Mouse (Mus musculus) urinary bladder, adult 2 months (tissue): ENCODE results near the gene Cyb5r3. TPM values are rescaled to one million over a fixed set of nuclear protein-coding genes. Genes with fewer than 3 reads are reported as not detected.

Experiments
- DNase-seq: peaks from one replicate; pipeline ENCODE4 v3.0.0; 2022; ENCODE audit warnings: low spot score
- polyA plus RNA-seq: library from polyadenylated mRNA; depleted of rRNA; stranded (reverse); fragments of >200 nt; gene quantifications from 2 replicates; pipeline ENCODE4 v1.2.3, GENCODE M21; 2012

Gene Cyb5r3
- polyA plus RNA-seq, 1 experiment = 131 TPM

DNA sequence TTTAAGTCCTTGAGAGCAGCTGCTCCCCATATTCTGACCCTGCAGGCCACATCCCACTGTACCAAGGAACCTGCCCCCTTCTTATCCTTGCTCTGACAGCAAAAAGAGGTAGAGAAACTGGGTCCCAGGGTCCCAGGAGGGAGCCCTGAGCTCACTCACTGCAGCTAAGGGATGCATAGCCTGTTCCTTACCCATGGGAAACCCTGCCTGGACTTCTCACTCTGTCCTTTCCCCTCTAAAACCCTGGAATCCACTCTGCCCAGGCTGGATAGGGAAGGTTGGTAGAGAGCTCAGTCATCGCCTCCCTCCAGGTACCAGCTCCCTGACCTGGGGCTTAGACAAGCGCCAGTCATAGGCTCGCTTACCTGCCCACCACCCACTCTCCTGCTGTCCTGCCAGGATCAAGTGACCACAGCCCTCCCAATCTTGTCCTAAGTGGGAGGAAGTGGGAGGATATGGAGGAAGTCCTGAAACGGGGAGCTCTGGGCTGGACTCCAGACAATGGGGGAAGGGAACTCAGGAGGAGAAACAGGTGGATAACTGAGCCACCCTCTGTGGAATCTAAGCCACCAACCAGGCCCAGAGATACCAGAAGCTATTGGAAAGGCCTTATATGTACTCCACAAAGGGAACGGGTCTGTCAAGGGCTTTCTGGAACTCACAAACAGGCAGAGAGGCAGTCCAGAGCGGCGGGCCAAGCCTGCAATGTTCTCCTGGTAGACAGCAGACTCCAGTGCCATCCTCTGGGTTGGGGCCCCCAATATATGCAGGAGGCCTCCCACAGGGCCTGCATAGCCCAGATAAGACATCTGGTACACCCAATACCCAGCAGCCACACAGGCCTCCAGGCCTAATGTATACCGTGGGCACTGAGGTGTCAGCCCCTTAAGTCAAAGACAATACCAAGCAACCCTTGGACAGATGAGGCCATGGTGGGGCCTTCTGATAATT lies 2.3 kb downstream of the Cyb5r3 start:
- peak; percentile 25 for DNase-seq

DNA sequence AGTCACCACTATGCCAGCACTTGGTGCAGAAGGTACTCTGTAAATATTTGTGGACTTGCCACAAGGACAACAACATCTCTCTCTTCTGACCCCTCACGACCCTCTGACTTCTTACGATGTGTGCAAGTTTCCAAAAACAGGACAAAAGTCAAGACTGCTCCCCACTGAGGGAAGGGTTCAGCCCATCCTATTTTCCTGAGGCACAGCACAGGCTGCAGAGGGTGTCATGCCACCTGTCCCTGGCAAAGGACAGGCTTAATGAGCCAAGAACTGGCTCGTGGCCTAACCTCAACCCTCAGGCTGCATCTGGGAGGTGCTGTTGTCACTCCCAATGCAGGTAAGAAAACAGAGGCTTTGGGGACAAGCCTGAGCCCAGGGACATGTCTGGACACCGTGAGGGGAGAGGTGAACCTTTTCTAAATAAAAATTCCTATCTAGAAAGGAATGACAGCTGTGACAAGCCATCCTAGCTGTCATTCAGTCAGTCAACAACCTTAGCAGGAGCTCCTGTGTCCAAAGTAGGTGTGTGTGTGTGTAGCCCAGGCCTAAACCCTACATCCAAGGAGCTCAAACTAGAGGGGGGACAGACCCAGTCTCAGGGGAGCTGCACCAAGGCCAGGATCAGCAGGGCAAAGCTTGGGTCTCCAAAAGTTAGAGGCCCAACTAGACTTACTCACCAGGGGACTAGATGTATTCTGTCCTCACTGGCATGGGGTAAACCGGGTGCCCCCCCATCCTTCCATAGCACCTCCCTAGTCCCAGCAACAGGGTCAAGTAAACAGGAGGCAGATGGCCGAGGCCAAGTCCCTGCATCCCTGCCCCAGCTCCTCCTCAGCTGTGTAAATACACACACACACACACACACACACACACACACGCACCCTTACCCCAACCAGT lies 3.3 kb downstream of the Cyb5r3 start:
- DNase-seq = peak; percentile 21

DNA sequence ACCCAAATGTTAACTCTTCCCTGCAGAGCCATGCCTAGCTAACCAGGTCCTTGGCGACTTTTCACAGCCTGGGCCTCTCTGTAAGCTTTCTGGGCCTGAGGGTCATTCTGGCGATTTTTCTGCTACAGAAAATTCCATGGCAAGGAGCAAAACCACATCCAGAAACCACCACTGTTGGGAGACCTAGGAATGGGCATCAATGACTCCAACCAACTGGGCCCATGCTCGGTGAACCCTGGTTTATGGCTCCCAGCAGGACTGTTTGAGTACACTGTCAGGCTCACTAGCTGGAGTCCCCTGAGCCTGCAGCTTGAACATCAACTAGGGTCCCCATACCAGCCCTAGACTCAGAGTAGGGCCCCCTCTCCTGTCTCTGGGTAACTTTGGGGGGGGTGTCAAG lies 4.1 kb downstream of the Cyb5r3 start:
- DNase-seq = peak; percentile 19

GRCm38 (mm10) chr15:83167550-83168065 lies 4.8 kb downstream of the Cyb5r3 start:
- no peak for DNase-seq

GRCm38 (mm10) chr15:83167126-83167525 lies 5.3 kb downstream of the Cyb5r3 start:
- DNase-seq = peak; percentile 44

DNA sequence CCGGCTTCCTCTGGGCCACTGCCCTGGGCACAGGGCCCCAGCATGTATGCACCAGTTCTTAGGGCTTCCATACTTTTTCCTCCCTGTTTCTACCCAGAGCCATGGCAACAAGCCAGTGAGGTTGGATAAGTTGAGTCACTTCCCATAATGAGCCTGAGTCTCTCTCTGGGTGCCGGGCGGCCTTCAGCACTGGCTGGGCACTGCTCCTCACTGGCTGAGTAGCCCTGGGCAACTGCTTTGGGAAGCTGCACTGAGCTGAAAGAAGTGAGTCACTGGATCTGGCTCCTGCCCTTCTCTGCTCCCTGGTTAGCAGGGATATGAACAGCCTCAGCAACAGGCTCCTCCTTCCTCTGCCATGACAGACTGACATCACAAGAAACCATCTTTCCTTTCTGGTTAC lies 5.8 kb downstream of the Cyb5r3 start:
- peak; percentile 46 for DNase-seq

DNA sequence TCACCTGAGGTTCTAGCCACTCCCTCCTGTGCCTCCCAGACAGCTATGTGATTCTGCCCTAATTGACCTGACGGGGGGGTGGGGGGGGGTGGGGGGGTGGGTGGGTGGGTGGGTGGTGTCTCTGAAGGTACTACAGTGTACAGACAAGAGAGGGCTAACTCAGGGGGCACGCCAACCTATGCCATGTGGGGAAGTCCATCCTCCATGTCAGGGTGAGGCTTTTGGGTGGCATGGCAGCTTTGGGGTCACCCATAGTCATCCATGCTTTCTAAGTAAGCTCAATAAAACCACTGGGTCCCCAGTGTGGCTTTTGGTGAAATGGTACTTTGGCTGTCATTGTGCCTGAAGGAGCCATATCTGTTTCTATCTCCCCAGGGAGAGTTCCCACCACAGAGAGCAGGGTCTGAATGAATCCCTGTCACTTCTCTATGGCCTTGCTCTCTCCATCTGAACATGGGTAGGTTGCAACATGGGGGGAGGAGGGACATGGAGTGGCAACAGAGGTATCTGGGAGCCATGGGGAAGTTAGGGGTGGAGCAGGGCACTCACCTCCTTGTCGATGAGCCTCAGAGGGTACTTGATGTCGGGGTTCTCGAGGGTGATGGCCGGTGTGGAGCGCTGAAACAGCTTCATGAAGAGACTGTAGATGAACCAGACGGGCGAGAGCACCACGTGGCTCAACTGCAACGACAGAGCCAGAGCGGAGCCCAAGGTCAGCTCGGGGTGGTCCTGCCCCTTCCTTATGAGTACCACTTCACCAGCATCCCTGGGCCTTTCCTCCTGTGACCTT lies 6.7 kb downstream of the Cyb5r3 start:
- peak; percentile 22 for DNase-seq

GRCm38 (mm10) chr15:83164971-83165471 lies 7.4 kb downstream of the Cyb5r3 start:
- peak; percentile 26 for DNase-seq

DNA sequence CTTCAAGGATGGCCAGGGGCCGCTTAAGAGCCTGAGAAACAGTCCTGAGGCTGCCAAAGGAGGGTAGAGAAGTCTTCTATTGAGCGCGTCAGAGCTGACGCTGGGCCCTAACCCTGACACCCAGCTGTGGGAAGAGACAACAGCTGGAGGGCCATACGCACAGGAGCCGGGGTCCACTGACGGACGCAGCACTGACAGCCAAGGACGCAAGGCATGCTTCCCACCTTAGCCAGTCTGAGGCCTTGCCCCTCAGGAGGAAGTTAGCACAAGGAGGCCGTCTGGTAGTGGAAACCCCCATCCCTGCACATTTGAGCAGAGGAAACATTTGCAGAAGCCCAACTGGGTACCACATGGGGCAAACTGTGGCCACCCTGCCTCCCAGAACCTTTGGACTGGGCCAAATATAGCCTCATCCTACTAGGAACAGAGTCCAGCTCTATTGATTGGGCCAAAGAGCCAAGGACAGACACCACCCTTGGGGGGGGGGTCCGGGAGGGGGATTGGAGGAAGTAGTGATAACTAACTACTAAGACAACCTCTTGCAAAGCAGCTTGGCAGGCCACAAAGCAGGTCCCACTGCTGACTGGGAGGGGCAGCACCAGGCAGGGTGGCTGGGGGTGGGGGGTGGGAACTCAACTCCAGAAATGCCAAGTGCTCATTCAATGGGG lies 9.4 kb downstream of the Cyb5r3 start:
- DNase-seq = peak; percentile 14

GRCm38 (mm10) chr15:83162001-83162400 lies 10.4 kb downstream of the Cyb5r3 start:
- no peak for DNase-seq

DNA sequence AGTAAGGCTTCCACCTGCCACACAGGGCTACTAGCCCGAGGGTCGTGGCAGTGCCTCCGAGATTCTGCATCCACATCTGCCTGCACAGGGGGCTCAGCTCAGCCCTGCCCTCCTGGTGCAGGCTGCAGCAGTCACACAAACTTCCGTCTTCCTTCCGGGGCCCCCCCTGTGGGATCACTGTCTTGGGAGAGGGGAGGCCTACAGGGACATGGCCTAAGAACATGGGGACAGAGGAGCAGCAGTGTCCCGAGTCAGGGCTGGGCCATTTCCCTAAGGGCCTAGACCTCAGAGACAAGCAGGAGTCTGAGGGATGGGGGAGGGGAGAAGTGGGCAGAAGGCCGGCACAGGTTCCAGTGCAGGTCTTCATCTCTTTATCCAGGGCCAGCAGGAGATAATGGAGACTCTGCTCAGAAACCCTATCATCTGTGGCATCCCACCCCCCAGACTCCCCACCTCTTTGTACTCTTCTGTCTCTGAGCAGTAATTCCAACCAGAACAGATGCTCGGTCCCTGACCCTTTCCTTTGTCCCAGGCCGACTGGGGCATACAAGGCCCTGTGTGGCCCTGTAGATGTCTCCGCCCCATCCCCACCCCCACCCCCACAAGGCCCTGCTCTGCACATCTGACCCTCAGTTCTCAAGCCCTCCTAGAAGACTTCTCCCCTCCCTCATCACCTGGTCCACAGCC lies 11.2 kb downstream of the Cyb5r3 start:
- DNase-seq = no peak

- no peak for DNase-seq
Observed at GRCm38 (mm10) chr15:83160561-83160960, 11.8 kb downstream of the Cyb5r3 start.

DNA sequence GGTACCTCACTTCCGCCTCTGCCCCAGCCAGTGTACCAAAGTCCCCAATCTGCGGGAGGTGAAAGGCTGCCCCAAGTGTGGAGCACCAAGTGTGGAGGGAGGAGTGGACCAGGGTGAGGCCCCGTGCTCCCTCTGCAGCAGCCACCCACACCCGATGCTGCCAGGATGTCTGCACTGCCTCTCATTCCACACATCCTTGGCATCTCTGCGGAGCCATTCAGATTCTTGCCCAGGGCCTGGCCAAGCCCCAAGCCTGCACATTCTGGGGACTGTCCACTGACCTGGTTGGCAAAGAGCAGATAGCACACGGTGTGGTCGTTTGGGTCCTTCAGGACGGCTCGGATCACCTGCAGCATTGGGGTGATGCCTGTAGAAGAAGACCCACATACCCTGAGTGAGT lies 12.6 kb downstream of the Cyb5r3 start:
- no peak for DNase-seq

- no peak for DNase-seq
Observed at GRCm38 (mm10) chr15:83158587-83159160, 13.7 kb downstream of the Cyb5r3 start.

DNA sequence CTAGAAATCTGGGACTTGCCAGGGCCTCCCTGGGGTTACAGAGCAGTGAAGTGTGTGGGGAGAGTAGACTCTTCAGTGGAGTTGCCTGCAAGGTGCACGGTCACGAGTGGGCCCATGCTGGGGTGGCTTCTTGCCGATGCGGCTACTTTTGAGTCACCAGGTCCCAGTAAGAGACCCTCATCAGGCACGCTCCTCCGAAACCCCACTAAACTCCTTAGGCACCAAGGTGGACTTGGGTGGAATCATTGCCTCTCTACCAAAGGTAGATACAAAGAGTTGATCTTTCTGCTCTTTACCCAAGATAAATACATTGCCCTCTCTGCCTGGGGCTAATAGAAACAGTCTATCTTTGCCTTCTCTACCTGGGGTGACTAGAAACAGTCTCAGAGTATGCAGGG lies 14.7 kb downstream of the Cyb5r3 start:
- no peak for DNase-seq

DNA sequence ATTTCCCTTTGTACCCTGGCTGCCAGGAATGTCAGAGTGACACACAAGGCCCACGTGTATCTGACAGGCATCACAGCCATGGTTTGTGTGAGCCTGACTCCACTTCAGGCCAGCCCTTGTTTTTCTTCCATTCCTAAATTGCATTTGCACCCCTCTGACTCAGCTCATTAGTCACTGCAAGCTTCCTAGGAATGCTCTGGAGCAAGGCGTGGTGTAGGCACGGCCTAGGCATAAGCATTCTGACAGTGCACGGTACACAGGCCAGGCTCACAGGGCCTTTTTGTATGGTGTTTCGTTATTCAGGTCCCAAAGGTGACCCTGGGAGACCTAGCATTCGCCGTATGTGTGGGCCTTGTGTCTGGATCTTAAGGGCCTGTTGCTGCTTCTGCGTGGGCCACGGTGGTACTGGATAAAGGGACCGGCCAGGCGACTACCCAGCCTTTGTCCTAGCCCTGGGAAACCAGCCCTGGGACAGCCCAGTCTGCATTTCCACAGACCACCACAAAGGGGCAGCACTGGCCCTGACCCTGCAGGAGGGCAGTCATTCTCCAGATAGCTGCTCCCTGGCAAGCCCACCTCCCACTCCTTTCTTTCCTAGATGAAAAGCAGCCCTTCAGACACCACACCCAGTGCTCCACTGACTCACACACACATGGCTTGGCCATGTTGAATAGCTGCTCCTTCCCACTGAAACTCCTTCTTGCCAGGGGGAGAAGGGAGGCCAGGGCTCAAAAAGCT lies 15.3 kb downstream of the Cyb5r3 start:
- no peak for DNase-seq

DNA sequence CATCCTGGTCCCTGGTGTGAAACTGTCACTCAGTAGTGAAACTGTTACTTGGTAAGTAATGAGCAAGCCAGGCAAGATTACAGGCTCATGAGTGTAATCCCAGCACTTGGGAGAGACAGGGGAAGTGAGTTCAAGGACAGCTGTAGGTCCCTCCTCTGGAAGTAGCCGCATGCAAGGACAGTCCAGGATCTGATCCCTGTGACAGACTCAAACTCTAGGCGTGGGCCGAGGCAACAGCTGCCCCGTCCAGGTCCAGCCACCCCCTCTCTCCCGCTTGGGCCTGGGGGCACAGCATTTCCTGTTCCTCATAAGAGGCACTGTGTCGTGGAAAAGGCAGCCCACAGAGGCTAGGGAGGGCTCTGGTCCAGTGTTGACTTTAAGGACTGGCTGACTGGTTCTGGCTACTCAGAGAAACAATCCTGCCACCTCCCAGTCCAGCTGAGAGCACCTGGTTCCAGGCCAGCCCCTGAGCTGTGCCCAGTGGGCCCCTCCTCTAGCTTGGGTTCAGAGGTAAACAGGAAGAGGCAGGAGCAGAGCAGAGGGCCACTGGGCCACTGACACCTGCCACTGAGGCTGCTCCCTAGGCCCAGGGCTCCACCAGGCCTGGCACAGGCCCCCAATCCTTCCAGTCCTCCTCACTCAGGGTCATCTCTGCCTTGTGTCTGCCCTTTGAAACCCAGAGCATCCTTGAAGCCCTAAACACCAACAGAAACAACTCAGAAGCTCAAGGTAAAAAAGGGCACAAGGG lies 16.5 kb downstream of the Cyb5r3 start:
- no peak for DNase-seq

DNA sequence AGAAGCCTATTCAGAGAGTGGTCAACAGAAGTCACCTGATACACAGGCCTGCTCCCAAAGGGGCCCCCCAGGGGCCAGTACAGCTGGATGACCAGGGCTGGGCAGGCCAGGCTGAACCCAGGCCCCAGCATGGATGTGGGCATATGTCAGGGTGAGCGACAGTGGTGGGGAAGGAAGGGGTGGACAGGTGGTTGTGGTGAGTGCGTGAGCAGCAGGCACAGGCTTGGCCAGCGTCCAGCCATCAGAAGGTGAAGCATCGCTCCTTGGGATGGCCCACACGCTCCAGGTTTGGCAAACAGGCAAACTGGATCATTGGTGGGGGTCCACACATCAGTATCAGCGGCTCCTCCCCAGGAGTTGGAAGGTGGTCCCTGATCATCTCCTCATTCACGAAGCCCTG lies 18.1 kb downstream of the Cyb5r3 start:
- no peak for DNase-seq
